Mouse (Mus musculus) cerebellum, postnatal 4 days (tissue): ENCODE results near the gene Smyd3.
"Not testable (repeated sequence)": the region's sequence is repeated elsewhere in the genome, so short reads cannot be mapped to it uniquely, and the experiment has no call there.

Source experiments
- DNase-seq, 2 experiments: peaks; one replicate each; pipeline ENCODE4 v3.0.0; 2022; ENCODE audit warnings: low spot score in 2 of 2, mixed read lengths in 1 of 2

Smyd3 gene

DNA sequence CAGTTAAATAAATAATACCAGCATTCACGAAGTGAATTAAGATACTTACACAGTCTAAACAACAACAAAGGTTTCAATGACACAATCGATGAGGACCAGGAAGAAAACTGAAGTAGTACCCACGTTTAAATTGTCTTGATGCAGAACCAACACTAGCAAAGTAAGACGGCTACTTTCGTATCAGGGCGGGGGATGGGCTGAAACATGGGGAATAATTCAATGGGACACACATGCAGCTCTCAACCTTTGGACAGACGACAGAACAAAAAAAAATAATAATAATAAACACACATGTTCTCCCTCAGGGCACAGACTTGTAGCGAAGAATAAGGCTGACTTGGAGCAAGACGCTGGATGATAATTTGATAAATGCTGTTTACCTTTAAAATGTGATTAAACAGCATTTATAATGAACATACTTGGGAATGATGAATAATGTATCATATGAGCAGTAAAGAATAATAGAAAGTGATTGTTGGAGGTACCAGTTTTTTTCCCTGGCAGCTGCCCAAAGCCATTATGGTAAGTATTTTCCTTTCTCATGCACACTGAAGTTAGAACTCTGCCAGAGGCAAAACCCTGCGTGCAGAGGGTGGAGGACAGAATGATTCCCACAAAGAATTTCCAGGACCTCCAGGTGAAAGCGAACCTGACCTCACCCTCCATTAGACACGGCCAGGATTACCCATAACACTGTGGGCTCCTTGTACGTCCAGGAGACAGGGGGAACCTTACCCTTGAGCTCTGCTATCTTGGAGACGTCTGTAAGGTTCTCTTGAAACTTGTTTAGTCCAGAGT lies 340.8 kb downstream of the Smyd3 start:
- DNase-seq: no peak

DNA sequence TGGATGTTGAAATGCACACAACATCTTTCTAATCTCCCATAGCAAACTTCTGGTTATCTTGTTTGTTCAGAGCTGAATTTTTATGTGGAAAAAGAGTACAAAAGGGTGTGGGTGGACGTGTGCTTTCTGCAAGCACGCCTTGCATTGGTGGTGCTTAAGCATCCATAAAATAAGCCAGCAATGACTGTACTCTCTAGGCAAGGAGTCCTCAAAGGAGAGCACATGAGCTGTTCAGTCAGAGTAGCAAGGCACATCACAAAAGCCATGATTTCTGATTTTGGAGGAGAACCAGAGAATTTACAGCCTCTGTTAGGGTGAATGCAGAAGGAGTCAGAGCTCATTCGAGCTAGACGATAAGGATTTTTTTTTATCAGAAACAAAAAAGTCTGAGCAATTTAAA lies 343.6 kb downstream of the Smyd3 start:
- DNase-seq: no peak

DNA sequence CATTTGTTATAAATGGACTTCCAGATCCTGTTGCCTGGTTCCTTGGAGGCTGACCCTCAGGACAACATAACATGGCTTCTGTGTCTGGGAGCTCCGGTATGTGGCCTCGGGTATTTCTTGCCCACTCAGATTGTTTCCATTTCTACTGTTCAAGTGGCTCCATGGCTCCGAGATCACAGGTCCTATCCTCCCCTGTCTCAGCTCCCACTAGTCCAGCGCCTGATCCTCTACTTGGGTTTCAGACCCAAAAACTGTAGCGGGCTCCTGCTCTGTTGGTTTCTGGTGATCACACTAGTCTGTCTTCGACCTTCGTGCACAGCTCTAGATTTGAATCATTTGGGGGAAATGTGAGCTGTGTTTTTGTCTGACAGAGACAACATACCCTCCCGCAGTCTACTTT lies 347.3 kb downstream of the Smyd3 start:
- DNase-seq: no peak

DNA sequence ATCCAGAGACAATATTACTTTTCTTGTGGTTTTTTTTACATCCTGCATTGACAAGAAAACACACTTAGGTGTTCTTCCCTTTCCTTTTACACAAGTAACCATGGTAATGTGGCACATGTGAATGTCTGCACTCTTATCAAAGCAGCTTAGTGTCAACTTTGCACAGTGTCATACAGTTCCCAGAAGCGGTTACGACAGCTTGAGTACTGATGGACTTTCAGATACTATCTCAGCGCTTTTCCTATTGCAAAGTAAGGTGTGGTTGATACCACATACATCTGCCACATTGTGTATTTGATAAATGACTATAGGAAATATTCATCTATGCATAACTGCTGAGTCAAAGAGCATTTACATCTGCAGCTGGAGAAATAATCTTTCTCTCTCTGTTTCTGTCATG lies 348.1 kb downstream of the Smyd3 start:
- DNase-seq: no peak

DNA sequence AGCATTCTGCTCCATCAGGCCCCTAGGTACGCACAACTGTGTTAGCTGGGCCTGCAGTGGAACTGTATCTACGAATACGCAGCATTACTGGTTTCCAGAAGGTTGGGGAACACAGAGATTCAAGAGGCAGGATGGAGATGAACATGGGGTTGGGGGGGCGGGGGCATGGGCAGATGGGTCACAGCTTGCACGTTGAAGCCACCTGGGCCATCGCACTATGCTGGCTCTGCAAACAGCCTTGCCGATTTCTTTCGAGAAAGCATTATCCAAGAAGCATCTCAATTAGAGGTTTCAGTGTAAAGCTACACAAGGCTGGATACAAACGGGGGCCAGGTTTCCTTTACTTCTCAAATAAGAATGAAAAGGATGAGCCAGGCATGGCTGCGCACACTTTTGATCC lies 348.7 kb downstream of the Smyd3 start:
- DNase-seq: no peak

DNA sequence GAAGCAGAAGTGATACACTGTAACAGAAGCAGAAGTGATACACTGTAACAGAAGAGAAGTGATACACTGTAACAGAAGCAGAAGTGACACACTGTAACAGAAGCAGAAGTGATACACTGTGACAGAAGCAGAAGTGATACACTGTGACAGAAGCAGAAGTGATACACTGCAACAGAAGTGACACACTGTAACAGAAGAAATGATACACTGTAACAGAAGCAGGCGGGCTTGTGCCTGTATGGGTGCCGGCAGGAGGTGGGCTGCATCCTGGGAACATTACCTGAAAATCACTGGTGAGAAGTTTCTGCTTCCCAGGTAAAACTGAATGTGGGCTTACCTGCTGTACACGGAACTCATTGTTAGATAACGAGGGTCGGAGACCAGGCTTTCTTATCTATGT lies 353.6 kb downstream of the Smyd3 start:
- not testable (repeated sequence) for DNase-seq

DNA sequence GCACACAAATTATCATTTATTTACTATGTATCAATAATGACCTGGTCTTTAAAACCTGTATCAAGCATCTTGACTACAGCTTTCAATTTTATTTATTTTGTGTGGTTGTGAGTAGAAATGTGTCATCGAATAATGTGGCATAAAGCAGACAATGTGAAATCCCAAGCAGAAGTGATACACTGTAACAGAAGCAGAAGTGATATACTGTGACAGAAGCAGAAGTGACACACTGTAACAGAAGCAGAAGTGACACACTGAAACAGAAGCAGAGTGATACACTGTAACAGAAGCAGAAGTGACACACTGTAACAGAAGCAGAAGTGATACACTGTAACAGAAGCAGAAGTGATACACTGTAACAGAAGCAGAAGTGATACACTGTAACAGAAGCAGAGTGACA lies 355.1 kb downstream of the Smyd3 start:
- DNase-seq: not testable (repeated sequence)

DNA sequence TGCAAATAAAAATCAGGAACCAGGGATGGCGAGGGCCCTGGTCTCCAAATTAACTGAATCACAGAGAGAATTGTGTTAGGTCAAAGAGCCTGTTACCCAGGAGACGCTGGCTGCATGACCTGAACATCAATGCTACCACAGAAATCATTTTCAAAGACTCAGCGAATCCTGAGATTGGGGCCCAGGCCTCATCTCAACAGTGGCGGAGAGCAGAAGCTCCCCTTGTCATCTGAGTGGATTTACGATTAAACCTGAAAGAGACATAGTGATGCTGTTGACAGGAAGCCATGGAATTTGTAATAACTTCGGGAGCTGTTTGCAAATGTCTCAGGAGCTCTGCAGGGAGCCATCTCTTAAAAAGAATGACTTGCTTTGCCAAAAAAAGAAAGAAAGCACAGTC lies 355.9 kb downstream of the Smyd3 start:
- no peak for DNase-seq

DNA sequence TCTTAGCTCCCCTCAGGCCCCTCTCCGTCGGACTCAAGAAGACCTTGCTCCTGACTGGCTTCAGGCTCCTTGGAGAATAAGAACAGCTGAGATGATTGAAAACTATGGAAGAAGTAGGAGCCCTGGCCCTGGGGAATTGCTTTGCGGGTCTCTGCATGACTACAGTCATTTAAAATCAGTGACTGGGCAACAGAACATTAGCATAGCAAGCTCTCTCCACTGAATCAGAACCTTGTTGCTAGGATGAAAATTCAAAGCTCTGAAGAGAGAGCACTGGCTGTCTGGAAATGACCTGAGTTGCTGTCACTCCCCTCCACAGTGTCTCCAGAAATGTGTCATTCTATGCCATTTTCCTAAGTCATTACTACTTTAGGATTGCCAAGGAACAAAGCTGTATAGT lies 357.1 kb downstream of the Smyd3 start:
- no peak for DNase-seq

DNA sequence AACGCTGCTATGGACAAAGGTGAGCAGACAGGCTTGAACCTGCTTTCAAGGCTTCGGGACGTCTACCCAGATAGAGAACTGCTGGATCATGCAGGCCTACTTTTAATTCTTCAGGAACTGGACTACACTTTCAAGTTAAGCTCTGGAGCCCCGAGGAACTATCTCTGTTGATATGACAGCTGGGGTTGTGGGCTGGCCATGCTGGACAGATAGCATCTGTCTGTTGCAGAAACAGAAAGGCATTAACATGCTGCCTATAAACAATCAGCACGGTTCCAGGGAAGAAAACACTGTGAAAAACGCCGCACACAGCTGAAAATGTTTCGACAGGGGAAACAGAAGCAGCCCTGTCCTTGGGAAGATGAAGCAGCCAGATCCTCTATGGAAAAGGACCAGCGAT lies 365.5 kb downstream of the Smyd3 start:
- DNase-seq: no peak

DNA sequence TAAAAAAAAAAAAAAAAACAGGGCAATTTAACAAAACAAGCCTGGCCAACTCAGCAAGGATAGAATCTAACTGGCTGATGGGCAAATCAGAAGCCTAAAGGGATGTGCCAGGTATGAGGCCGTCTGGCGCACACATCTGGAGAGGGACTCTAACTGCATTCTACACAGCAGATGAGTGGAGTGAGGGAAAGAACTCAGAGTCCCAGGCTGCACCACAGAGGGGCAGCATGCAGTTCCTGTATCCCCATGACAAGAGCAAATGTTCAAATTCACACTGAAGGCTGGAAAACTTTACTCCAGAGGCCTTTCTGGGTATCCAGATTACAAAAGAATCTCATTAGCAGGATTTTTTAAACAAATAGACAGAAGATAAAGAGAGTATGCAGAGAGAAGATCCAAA lies 366.6 kb downstream of the Smyd3 start:
- DNase-seq: no peak

DNA sequence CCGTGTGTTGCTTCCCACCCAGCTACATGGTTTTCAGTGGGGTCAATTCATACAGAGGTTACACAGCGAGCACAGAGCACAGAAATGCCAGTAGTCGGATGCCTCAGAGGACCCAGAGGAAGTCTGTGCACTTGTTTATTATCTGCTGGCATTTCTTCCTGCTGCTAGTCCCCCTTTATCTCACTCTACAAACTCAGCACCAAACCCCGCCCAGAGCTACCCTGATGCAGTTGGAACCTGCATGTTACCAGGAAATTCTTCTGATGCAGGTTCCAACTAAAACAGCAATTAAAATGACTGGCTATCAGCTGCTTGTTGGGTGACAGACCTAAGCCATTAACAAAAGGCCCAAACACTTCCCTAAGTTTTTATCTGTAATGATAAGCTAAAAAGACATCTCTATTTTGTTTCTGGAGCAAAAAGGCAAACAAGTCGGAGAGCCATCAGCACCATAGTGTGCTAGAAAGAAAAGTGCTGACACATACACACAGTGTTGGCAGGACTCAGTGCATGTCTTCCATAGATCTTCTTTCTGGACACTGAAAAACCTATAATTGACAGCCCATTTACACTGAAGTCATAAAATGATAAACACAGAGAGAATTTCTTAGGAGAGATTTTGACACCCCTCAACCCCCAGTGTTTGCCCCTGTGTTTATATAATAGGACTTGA lies 368.2 kb downstream of the Smyd3 start:
- DNase-seq: no peak

DNA sequence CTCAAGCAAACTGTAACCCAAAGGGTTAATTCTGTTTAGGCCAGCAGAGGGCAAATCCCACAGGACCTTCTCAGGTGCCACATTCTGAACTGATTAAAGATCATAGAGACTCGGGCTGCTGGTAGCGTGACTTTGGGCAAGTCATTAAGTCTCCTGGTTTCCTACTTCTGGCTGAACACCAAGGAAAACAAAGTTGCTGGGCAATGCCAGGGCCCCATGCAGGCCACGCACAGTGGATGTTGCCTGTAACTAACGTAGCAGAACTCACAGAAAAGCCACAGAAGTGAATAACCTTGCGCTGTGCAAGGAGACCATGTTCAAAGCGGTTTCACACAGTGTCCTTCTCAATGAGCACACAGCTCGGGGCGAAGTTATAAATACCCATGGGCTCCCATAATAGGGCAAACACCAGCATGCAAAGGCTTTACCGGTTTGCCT lies 371.1 kb downstream of the Smyd3 start:
- no peak for DNase-seq

DNA sequence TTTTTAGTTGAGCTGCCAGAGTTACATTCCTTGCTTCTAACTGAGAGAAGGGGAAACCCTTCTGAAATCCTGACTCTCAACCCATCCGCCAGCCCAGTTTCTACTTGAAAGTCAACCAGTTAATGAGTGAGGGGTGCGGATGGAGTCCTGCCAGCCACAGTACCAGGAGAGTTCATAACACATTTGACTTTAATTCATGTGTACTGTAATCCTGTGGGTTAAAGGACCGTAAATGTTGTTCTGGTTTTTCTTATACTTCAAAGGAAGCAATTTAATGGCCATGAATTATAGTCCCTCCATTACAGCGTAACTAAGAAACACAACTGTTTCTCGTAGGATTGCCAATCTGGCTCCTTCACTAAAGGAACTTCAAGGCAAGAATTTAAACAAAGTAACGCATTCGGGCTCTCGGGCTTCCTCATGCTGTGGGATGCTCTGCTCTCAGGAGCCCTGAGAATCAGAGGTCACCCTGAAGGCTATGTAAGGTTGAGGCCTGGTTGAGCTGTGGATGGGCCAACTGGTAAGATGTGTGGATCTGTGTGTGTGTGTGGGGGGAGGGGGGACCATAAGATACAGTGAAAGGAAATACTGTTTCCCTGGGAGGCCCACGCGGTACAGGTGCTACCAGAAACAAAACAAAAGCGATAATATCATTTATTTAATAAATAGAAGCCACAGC lies 374.5 kb downstream of the Smyd3 start:
- no peak for DNase-seq

DNA sequence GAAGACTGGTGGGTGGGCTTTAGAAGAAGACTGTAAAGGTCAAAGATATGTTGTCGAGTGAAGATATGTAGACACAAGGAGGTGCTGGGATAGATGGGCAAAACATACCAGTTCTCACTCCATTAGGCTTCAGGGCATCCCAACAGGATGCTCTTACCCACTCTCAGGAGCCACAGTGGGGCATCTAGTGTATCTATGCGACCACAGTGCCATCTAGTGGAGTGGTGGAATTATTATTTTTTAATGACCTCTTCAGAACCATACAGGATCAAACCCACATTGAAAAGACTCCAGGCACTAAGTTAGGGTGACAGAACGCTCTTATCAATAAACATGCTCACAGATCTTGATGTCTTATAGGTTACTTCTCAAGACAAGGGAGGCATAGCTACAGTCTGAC lies 375.7 kb downstream of the Smyd3 start:
- DNase-seq: peak in 1 of 2 experiments; percentile 42

DNA sequence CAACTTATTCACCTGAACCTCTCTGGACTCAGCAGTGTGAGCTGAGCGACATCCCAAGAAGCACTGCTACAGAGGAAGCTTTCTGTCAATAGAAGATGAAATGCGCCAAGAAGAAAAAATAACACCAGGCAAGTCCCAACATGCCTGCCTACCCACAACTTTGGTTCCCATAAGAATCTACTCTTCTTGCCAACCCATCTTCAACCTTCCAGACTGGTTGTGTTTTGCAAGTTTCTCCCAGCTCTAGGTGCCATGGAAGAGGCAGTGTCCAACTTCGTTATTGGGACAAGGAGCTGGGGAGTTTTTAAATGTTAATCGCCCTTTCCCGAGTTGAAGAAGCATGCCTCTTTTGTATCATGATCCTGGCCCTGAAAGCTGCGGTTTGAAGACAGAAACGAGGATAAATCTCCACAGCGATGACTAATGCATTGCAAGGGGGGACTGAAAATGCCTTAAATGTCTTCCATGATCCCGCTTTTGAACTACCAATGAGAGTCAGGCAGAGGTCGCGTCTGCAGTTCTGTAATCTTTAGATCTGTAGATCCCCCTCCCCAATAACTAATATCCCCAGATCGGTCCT lies 376.7 kb downstream of the Smyd3 start:
- no peak for DNase-seq

DNA sequence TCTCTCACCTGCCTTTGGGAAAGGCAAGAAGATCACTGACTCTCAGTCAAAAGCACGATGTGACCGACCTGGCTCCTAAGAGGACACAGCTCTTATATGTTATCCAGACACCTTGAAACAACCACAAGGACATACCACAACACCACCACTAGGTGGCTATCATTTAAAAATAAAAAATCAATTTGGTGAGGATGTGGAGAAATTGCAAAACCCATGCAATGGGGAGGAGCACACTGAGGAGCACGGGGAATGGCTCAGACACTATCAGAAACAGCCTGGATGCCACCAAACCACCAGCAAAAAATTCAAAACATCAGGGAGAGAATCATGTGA lies 380.7 kb downstream of the Smyd3 start:
- no peak for DNase-seq

DNA sequence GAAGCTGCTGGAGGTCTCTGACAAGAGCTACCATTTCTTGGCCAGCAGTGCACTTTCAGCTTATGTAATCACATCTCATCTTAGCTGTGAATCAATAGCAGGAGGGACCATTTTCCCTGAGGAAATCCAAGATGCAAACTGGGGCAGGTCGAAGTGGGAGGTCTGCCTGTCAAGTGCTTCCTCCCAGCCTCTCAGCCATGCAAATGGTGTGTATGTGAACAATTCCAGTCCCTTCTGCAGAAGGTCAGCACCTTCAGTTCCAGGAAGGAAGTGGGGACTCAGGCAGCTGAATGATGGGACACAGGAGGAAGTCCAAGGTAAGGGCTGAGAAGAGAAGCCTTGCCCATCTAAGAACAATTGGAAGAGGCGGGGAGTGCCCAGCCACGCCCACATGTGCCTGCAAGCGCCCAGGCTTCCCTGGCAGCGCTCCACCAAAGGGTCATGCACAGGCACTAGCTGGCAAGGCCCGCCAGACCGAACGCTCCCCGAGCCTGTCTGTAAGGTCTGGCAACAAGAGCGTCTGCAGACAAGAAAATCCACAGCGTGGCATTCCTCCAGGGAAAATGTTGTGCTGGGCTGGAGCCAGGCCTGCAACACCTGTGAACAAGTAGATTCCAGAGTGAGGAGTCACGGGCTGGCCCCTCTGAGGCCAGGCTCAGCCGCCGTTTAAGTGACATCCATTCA lies 381.2 kb downstream of the Smyd3 start:
- DNase-seq: peak in 1 of 2 experiments; percentile 49

DNA sequence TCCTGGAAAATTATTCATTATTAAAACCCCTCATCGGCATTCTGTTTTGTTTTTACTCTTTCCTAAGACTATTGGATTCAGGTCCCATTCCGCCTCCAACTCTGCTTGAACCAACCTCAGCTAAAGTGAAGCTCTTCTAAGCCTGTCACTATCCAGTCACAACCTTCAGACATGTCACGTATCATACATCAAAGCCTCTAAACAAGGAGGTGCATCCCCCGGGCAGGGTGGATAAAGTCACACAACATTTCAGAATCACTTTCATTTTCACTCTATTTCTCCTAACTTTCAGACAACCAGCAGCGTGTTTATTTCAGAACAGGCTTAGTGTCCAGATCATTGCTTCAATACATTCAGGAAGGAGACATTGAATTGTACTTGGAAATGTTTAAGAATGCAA lies 387.8 kb downstream of the Smyd3 start:
- DNase-seq: no peak

DNA sequence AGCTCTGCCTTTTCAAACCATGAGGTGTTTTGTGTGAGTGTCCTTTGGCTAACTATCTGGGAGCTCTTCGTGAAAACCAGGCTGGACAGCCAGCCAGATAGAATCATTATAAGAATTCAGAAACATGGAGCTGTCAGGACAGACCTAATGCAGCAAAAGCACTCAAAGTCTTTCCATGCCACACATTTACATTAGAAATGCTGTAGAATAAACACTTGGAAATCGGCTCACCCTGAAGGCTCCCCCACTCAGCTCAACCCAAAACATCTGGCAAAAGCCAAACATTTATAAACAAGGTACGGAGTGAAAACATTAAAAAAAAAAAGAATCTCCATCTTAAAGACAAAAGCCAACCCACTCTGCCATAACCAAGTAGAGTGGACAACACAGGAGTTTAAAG lies 391.6 kb downstream of the Smyd3 start:
- no peak for DNase-seq

DNA sequence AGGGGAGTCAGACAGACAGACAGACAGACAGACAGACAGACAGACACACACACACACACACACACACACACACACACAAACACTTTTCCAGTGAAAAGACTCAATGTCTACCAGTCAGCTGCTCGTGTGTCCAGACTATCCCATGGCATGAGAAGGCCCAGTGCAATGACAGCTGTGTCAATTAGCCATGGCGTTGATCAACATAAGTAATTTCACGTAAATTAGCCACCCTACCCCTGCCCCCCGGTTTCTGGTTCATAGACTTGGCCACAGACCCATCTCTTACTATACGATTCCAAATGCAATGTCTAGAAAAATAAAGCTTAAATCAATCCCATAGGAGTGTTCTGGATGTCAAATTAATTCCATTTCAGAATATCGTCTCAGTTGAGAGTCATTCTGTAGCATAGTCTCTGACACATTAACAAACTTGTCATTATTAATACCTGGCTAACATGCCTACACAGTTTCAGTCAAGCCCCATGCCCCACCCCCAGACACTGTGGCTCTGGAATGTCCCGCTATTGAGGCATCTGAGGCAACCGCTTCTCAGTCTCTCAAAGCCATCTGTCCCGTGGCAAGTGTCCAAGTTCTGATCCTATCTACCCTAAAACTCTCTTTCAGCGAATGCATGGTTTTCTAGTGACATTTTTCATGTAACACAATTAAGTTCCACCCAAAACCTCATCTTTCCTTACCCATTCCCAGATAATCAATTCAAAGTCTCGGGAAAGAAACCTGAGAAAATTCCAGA lies 395.2 kb downstream of the Smyd3 start:
- peak in 1 of 2 experiments; percentile 16 for DNase-seq
